Mouse (Mus musculus): ENCODE measurements around the gene Luc7l2. TPM values are rescaled to one million over a fixed set of nuclear protein-coding genes. Genes with fewer than 3 reads are reported as not detected.

The Luc7l2 gene
- polyA plus RNA-seq (2014; fragmentation: Nextera tagmentation; extraction: Ambion mirVana), result 47.5 and 48.5 TPM in 2 replicates

DNA sequence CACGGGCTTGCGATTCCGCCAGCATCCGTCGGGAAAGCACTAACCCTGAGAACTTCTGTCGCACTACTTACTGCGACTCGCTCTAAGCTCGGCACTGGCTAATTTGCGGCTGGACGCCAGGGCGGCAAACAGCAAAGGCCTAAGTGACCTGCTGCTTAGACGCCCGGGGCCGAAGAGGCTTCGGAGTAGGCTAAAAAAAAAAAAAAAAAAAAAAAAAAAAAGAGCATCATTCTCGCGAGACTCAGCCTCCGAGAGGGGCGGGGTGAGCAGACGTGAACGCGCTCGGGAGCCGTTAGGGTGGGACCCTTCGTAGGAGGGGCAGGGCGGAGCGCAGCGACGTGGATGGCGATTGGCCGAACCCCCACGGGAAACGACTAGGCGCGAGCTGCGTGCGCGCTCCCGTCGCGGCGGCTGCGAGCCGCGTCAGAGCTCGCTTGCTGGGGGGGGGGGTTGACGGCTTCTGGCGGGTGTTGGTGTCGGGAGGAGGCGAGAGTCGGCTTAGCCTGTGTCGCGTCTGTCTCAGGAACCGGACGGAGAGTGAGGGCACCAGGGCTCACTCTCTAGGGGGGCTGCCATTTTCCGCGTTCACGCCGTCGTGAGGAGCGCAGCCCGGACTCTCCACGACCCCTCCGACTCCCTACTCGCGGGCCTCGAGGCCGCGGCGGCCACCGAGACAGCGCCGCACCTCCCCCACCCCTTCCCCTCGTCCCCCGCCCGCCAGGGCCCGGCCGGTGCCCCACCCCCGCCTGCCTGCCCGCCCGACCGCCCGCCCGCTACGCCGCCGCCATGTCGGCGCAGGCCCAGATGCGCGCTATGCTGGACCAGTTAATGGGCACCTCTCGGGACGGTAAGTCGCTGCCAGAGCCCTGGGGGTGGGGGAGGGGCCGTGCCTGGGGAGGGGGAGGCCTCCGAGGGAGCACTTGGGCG is at the start of gene Luc7l2:
Gene Luc7l2, plus strand, starts transcription at position 273 of the 927 bp plus-strand sequence.
- DNase-seq (ENCODE audit: low spot score), result peak; percentile 99
- H3K27ac ChIP-seq (ENCODE audit: low read depth, low read length), result peak within 1 kb of the TSS; percentile 97
- H3K4me3 ChIP-seq (ENCODE audit: low read depth, low read length), result peak within 1 kb of the TSS; percentile 77
- H3K9ac ChIP-seq (ENCODE audit: low read length), result peak within 1 kb of the TSS; percentile 87
- ATAC-seq (replicated peaks; ENCODE audit: low FRiP score), result peak; percentile 91
- no peaks in the 10 kb centered on the region for H3K36me3 ChIP-seq (ENCODE audit: control insufficient read depth, insufficient read depth, low read length)
- under 1% methylated on average over 86 of the region's 98 CpGs for WGBS
- no peaks in the 10 kb centered on the region for H3K9me3 ChIP-seq (ENCODE audit: control insufficient read depth, low read length)
- H3K4me2 ChIP-seq (ENCODE audit: low read depth, low read length, severe bottlenecking), result peak within 1 kb of the TSS; percentile 75
- no peaks in the 10 kb centered on the region; the same call in 1 of the 2 replicates for H3K4me1 ChIP-seq (replicated peaks; ENCODE audit: control insufficient read depth, insufficient read depth, low read length)
- H3K27me3 ChIP-seq (ENCODE audit: control insufficient read depth, insufficient read depth, low read length), result no peaks in the 10 kb centered on the region

DNA sequence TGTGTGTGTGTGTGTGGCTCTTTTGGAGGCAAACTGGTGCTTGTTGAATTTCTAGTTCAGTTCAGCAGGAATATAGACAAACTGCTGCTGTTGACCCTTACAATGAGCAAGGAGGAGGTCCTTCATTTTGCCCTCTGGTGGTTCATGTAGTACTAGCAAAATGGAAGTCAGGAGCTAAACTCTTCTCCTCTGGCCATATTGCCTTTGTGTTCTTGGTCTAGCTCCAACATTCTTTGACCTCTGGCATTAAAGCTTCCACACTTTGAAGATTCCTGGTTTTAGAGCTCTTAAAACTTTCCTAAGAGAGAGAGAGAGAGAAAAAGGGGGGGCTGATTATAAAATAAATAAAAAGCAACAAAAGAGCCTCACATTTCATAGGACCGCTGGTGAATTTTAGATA is 39.0 kb upstream of the Luc7l2 start:
- no peak overlapping the region for H3K9ac ChIP-seq (ENCODE audit: low read length)
- DNase-seq (ENCODE audit: low spot score) (no peak), ATAC-seq (replicated peaks; ENCODE audit: low FRiP score) (no peak)
- H3K4me3 ChIP-seq (ENCODE audit: low read depth, low read length), result no peak overlapping the region
- H3K4me2 ChIP-seq (ENCODE audit: low read depth, low read length, severe bottlenecking), result no peak overlapping the region
- H3K9me3 ChIP-seq (ENCODE audit: control insufficient read depth, low read length), result no peaks in the 10 kb centered on the region
- no peak overlapping the region for H3K27ac ChIP-seq (ENCODE audit: low read depth, low read length)
- H3K36me3 ChIP-seq (ENCODE audit: control insufficient read depth, insufficient read depth, low read length), result no peaks in the 10 kb centered on the region; the same call in 1 of the 2 replicates
- no peaks in the 10 kb centered on the region for H3K27me3 ChIP-seq (ENCODE audit: control insufficient read depth, insufficient read depth, low read length)
- WGBS, result 95% methylated on average over 1 of the region's 1 CpGs
- H3K4me1 ChIP-seq (replicated peaks; ENCODE audit: control insufficient read depth, insufficient read depth, low read length), result no peaks in the 10 kb centered on the region

- Histone ChIP-seq H3K9ac (ENCODE audit: low read length) (no peak overlapping the region), H3K36me3 (ENCODE audit: control insufficient read depth, insufficient read depth, low read length) (no peaks in the 10 kb centered on the region; the same call in 1 of the 2 replicates), H3K4me2 (ENCODE audit: low read depth, low read length, severe bottlenecking) (no peak overlapping the region), H3K27me3 (ENCODE audit: control insufficient read depth, insufficient read depth, low read length) (no peaks in the 10 kb centered on the region), H3K4me1 (replicated peaks; ENCODE audit: control insufficient read depth, insufficient read depth, low read length) (no peaks in the 10 kb centered on the region), H3K4me3 (ENCODE audit: low read depth, low read length) (no peak overlapping the region), H3K9me3 (ENCODE audit: control insufficient read depth, low read length) (no peaks in the 10 kb centered on the region), H3K27ac (ENCODE audit: low read depth, low read length) (no peak overlapping the region)
- ATAC-seq (replicated peaks; ENCODE audit: low FRiP score) (no peak), DNase-seq (ENCODE audit: low spot score) (no peak)
These were observed 38.3 kb upstream of the Luc7l2 start for GRCm38 (mm10) chr6:38512830-38513229.

GRCm38 (mm10) chr6:38515201-38515600 is 35.9 kb upstream of the Luc7l2 start:
- no peaks in the 10 kb centered on the region for H3K9me3 ChIP-seq (ENCODE audit: control insufficient read depth, low read length)
- 86% methylated on average over 4 of the region's 4 CpGs for WGBS
- no peak overlapping the region for H3K9ac ChIP-seq (ENCODE audit: low read length)
- no peak overlapping the region for H3K4me2 ChIP-seq (ENCODE audit: low read depth, low read length, severe bottlenecking)
- DNase-seq (ENCODE audit: low spot score), result no peak
- H3K36me3 ChIP-seq (ENCODE audit: control insufficient read depth, insufficient read depth, low read length), result no peaks in the 10 kb centered on the region; the same call in 1 of the 2 replicates
- H3K4me3 ChIP-seq (ENCODE audit: low read depth, low read length), result no peak overlapping the region
- H3K27me3 ChIP-seq (ENCODE audit: control insufficient read depth, insufficient read depth, low read length), result no peaks in the 10 kb centered on the region
- H3K4me1 ChIP-seq (replicated peaks; ENCODE audit: control insufficient read depth, insufficient read depth, low read length), result no peaks in the 10 kb centered on the region
- no peak for ATAC-seq (replicated peaks; ENCODE audit: low FRiP score)
- H3K27ac ChIP-seq (ENCODE audit: low read depth, low read length), result no peak overlapping the region

- H3K27ac ChIP-seq (ENCODE audit: low read depth, low read length), result no peak overlapping the region
- no peak overlapping the region for H3K9ac ChIP-seq (ENCODE audit: low read length)
- no peaks in the 10 kb centered on the region; the same call in 1 of the 2 replicates for H3K36me3 ChIP-seq (ENCODE audit: control insufficient read depth, insufficient read depth, low read length)
- no peaks in the 10 kb centered on the region for H3K27me3 ChIP-seq (ENCODE audit: control insufficient read depth, insufficient read depth, low read length)
- ATAC-seq (replicated peaks; ENCODE audit: low FRiP score) (no peak), DNase-seq (ENCODE audit: low spot score) (no peak)
- no peaks in the 10 kb centered on the region for H3K4me1 ChIP-seq (replicated peaks; ENCODE audit: control insufficient read depth, insufficient read depth, low read length)
- 32% methylated on average over 8 of the region's 8 CpGs for WGBS
- no peaks in the 10 kb centered on the region for H3K9me3 ChIP-seq (ENCODE audit: control insufficient read depth, low read length)
- no peak overlapping the region for H3K4me3 ChIP-seq (ENCODE audit: low read depth, low read length)
- no peak overlapping the region for H3K4me2 ChIP-seq (ENCODE audit: low read depth, low read length, severe bottlenecking)
These were observed 27.3 kb upstream of the Luc7l2 start for GRCm38 (mm10) chr6:38523851-38524250.

- Histone ChIP-seq H3K4me2 (ENCODE audit: low read depth, low read length, severe bottlenecking) (no peak overlapping the region), H3K4me1 (replicated peaks; ENCODE audit: control insufficient read depth, insufficient read depth, low read length) (no peaks in the 10 kb centered on the region), H3K27me3 (ENCODE audit: control insufficient read depth, insufficient read depth, low read length) (no peaks in the 10 kb centered on the region), H3K4me3 (ENCODE audit: low read depth, low read length) (no peak overlapping the region), H3K9ac (ENCODE audit: low read length) (no peak overlapping the region), H3K27ac (ENCODE audit: low read depth, low read length) (no peak overlapping the region), H3K9me3 (ENCODE audit: control insufficient read depth, low read length) (no peaks in the 10 kb centered on the region), H3K36me3 (ENCODE audit: control insufficient read depth, insufficient read depth, low read length) (no peaks in the 10 kb centered on the region)
- ATAC-seq (replicated peaks; ENCODE audit: low FRiP score) (no peak), DNase-seq (ENCODE audit: low spot score) (no peak)
- WGBS, result 70% methylated on average over 5 of the region's 5 CpGs
These were observed 19.8 kb upstream of the Luc7l2 start for GRCm38 (mm10) chr6:38531211-38531820.

DNA sequence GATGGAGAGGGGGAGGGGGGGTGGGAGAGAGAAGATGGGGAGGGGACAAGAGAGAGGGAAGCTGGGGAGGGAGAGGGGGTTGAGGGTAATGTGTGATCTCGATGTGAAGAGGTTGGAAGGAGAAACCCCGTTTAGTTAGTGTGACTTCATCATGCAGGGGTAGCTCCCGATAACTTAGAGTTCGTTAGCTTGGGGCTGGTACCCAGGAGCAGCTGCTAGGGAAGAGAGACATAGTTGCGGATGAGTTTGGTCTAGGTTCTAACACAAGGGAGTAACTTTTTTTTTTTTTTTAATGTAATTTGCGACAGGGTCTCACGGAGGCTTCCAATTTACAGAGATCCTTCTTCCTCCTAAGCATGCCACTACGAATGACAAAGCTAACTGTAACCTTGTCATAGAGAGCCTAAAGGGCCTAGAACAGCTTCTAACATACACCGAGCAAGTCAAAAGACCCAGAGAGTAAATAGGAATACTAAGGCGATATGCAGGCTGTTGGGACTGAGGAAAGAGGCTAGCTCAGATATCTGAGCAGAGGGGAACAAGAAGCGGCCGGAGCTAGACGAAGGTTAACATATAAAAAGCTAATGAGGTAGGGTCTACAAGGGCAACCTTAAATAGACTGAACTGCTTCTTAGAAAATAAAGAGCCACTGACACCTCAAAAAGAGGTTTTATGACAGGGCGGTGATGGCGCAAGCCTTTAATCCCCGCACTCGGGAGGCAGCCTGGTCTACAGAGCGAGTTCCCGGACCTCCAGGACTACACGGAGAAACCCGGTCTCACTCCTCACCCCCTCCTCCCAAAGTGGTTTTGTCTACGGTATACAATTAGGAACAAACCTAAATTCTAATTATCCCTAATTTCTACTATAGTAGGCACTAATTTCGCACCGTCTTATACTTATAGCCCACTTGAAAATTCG is 18.4 kb upstream of the Luc7l2 start:
- no peaks in the 10 kb centered on the region for H3K4me1 ChIP-seq (replicated peaks; ENCODE audit: control insufficient read depth, insufficient read depth, low read length)

More for the DNA sequence above, 18.4 kb upstream of the Luc7l2 start:
- Histone ChIP-seq H3K27ac (ENCODE audit: low read depth, low read length) (peak overlapping the region; percentile 93), H3K4me3 (ENCODE audit: low read depth, low read length) (peak overlapping the region; percentile 84), H3K36me3 (ENCODE audit: control insufficient read depth, insufficient read depth, low read length) (no peaks in the 10 kb centered on the region), H3K9ac (ENCODE audit: low read length) (peak overlapping the region; percentile 76), H3K9me3 (ENCODE audit: control insufficient read depth, low read length) (no peaks in the 10 kb centered on the region), H3K4me2 (ENCODE audit: low read depth, low read length, severe bottlenecking) (peak overlapping the region; percentile 79), H3K27me3 (ENCODE audit: control insufficient read depth, insufficient read depth, low read length) (no peaks in the 10 kb centered on the region)
- ATAC-seq (replicated peaks; ENCODE audit: low FRiP score) (peak; percentile 45), DNase-seq (ENCODE audit: low spot score) (peak; percentile 71)
- WGBS, result 7% methylated on average over 25 of the region's 25 CpGs

Measured in forebrain, embryonic 11.5 days (tissue).